Mouse (Mus musculus) cerebellum, postnatal 25 days (tissue): ENCODE data around the gene Wfdc21.

Experiments used
- DNase-seq, 2 experiments: peaks; one replicate each; pipeline ENCODE4 v3.0.0; 2021; ENCODE audit warnings: mixed read lengths in 2 of 2

Wfdc21 gene

GRCm38 (mm10) chr11:83754227-83754626 is 7.5 kb downstream of the Wfdc21 start:
- no peak for DNase-seq

GRCm38 (mm10) chr11:83767306-83767705 is 20.6 kb downstream of the Wfdc21 start:
- DNase-seq = no peak

GRCm38 (mm10) chr11:83768976-83769375 is 22.2 kb downstream of the Wfdc21 start:
- no peak for DNase-seq

- DNase-seq = no peak
These were observed 24.3 kb downstream of the Wfdc21 start for GRCm38 (mm10) chr11:83771014-83771413.

GRCm38 (mm10) chr11:83772341-83772740 is 25.6 kb downstream of the Wfdc21 start:
- no peak for DNase-seq

- no peak for DNase-seq
These were observed 27.0 kb downstream of the Wfdc21 start for GRCm38 (mm10) chr11:83773691-83774090.

GRCm38 (mm10) chr11:83774324-83774723 is 27.6 kb downstream of the Wfdc21 start:
- no peak for DNase-seq

GRCm38 (mm10) chr11:83776798-83777197 is 30.1 kb downstream of the Wfdc21 start:
- DNase-seq = no peak

- no peak for DNase-seq
These were observed 37.3 kb downstream of the Wfdc21 start for GRCm38 (mm10) chr11:83783931-83784600.

- DNase-seq = peak in 1 of 2 experiments; percentile 25
These were observed 37.9 kb downstream of the Wfdc21 start for GRCm38 (mm10) chr11:83784661-83785060.

- DNase-seq = peak; percentile 36 to 67
These were observed 38.6 kb downstream of the Wfdc21 start for GRCm38 (mm10) chr11:83785366-83785765.

- no peak for DNase-seq
These were observed 40.1 kb downstream of the Wfdc21 start for GRCm38 (mm10) chr11:83786835-83787234.

GRCm38 (mm10) chr11:83787401-83788021 is 40.8 kb downstream of the Wfdc21 start:
- no peak for DNase-seq

- DNase-seq = no peak
These were observed 41.6 kb downstream of the Wfdc21 start for GRCm38 (mm10) chr11:83788331-83788730.

- no peak for DNase-seq
These were observed 42.5 kb downstream of the Wfdc21 start for GRCm38 (mm10) chr11:83789259-83789658.

- DNase-seq = no peak
These were observed 44.4 kb downstream of the Wfdc21 start for GRCm38 (mm10) chr11:83791133-83791532.

- DNase-seq = no peak
These were observed 45.7 kb downstream of the Wfdc21 start for GRCm38 (mm10) chr11:83792316-83792914.

GRCm38 (mm10) chr11:83793264-83793663 is 46.5 kb downstream of the Wfdc21 start:
- no peak for DNase-seq

- DNase-seq = no peak
These were observed 49.4 kb downstream of the Wfdc21 start for GRCm38 (mm10) chr11:83796112-83796511.

- DNase-seq = no peak
These were observed 50.4 kb downstream of the Wfdc21 start for GRCm38 (mm10) chr11:83796980-83797608.

- no peak for DNase-seq
These were observed 53.2 kb downstream of the Wfdc21 start for GRCm38 (mm10) chr11:83799871-83800430.

GRCm38 (mm10) chr11:83802166-83802565 is 55.4 kb downstream of the Wfdc21 start:
- peak in 1 of 2 experiments; percentile 44 for DNase-seq
